Mouse (Mus musculus): ENCODE measurements around the gene Lbr.
"Not testable (repeated sequence)": the region's sequence is repeated elsewhere in the genome, so short reads cannot be mapped to it uniquely, and the experiment has no call there.

Lbr gene

GRCm38 (mm10) chr1:181852466-181852865, 9.6 kb upstream of the Lbr start:
- peak; percentile 49 for DNase-seq (ENCODE audit: low read depth, low spot score)

- no peak for DNase-seq (ENCODE audit: low read depth, low spot score)
Measured at GRCm38 (mm10) chr1:181851521-181852310, 8.9 kb upstream of the Lbr start.

DNA sequence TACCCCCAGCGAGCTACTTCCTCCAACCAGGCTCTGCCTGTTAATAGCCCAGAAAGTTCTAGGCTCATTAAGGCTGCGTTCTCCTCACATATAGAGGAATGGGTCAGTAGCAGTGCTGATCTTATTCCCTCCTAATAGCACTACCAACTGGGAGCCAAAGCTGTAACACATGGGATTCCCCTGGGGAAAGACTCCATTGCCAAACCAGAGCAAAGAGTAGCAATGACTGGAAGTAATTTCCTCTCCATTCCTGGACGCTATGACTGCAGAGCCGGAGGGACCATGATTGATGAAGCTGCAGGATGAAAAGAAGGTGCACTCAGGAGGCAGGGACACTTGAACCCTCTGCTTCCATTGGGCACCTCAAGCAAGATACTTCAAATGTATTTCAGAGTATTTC, 7.6 kb upstream of the Lbr start:
- no peak for DNase-seq (ENCODE audit: low read depth, low spot score)

GRCm38 (mm10) chr1:181848210-181848609, 5.4 kb upstream of the Lbr start:
- no peak for DNase-seq (ENCODE audit: low read depth, low spot score)

DNA sequence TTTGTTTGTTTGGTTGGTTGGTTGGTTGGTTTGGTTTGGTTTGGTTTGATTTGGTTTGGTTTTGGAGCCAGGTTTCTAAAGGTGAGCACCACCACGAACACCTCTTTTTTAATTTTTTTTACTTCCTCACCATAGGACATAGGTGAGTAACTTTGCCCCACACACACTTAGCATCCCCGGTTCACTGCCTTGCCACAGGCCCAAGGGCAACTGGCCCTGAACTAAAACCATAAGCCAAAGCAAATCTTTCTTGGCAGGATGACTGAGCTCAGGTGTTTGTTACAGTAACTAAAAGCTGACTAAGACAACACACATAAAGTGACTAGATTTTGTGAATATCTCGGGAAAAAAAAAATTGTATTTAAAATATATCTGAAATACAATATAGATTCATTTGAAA, 4.5 kb upstream of the Lbr start:
- no peak for DNase-seq (ENCODE audit: low read depth, low spot score)

- DNase-seq (ENCODE audit: low read depth, low spot score), result no peak
Measured at GRCm38 (mm10) chr1:181845767-181846166, 2.9 kb upstream of the Lbr start.

GRCm38 (mm10) chr1:181844874-181845547, 2.2 kb upstream of the Lbr start:
- no peak for DNase-seq (ENCODE audit: low read depth, low spot score)

GRCm38 (mm10) chr1:181841864-181842672, 778 bp downstream of the Lbr start:
- peak; percentile 94 for DNase-seq (ENCODE audit: low read depth, low spot score)

GRCm38 (mm10) chr1:181841396-181841795, 1.4 kb downstream of the Lbr start:
- DNase-seq (ENCODE audit: low read depth, low spot score), result no peak

DNA sequence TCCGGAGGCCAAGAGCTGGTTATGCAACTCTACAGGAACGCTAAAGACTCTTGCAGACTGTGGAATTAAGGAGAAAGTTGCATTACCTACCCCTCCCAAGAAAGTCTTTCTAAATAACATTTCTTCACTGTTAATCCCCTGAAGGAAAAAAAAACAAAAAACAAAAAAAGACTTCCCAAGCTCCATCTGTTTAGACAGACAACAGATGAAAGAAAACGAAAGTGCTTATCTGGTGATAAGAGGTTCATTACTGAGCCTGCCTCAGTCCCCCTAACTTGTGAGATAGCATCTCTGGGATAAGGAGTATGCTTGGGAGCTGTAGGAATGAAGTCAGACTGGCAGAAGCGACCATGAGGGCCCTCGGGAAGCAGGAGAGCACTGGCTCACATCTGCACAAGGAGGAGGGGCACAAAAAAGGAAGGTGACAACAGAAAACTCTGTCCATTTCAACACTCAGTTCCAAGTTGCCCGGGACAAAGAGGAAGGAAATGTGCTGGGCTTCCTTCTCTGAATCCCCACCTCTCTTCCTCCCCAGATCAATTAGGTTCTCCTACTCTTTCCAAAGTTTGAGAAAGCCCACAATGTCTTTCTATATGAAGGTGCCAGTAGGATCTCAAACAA, 3.0 kb downstream of the Lbr start:
- DNase-seq (ENCODE audit: low read depth, low spot score), result peak; percentile 56

GRCm38 (mm10) chr1:181838111-181838510, 4.7 kb downstream of the Lbr start:
- no peak for DNase-seq (ENCODE audit: low read depth, low spot score)

GRCm38 (mm10) chr1:181833143-181833542, 9.7 kb downstream of the Lbr start:
- DNase-seq (ENCODE audit: low read depth, low spot score), result no peak

GRCm38 (mm10) chr1:181832720-181833119, 10.1 kb downstream of the Lbr start:
- no peak for DNase-seq (ENCODE audit: low read depth, low spot score)

GRCm38 (mm10) chr1:181828365-181828764, 14.5 kb downstream of the Lbr start:
- peak; percentile 62 for DNase-seq (ENCODE audit: low read depth, low spot score)

DNA sequence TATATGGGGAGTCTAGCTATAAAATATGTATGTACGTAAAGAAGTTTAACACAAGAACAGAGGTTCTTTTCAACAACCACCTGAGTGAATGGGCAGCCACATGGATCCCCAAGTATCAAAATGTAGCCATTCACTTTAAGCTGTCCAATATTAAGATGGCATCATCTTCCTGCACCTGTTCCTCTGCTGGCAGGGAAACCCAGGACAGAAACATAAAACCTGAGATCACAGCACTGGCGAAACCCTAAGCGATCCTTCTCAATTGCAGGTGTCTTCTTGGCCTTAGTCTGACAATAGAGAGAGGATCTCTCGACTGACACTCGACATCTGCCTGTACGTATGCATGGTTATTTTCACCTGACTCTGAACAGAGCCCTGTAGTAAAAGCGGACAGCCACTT, 16.1 kb downstream of the Lbr start:
- no peak for DNase-seq (ENCODE audit: low read depth, low spot score)

- DNase-seq (ENCODE audit: low read depth, low spot score), result no peak
Measured at GRCm38 (mm10) chr1:181811481-181812223, 31.2 kb downstream of the Lbr start.

GRCm38 (mm10) chr1:181800667-181801066, 42.2 kb downstream of the Lbr start:
- no peak for DNase-seq (ENCODE audit: low read depth, low spot score)

- no peak for DNase-seq (ENCODE audit: low read depth, low spot score)
Measured at GRCm38 (mm10) chr1:181799911-181800310, 42.9 kb downstream of the Lbr start.

GRCm38 (mm10) chr1:181793541-181793940, 49.3 kb downstream of the Lbr start:
- no peak for DNase-seq (ENCODE audit: low read depth, low spot score)

DNA sequence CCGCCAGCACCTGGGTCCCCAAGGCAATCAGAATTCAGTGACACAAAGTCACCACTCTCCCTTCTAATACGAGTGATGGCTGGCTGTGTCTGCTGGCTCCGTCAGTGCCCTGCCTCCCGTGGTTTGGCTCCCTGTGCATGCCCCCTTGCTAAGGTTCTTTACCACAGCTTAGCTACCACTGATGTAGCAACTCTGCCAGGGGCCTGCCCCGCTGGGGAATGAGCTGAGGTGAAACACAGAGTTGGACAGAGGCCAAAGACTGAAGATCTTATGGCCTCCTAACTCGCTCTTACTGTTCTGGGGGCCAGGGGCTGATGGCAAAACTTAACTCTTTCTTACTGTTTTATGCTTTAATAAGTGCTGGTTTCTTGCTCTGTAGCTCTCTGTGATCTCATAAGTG, 52.9 kb downstream of the Lbr start:
- no peak for DNase-seq (ENCODE audit: low read depth, low spot score)

DNA sequence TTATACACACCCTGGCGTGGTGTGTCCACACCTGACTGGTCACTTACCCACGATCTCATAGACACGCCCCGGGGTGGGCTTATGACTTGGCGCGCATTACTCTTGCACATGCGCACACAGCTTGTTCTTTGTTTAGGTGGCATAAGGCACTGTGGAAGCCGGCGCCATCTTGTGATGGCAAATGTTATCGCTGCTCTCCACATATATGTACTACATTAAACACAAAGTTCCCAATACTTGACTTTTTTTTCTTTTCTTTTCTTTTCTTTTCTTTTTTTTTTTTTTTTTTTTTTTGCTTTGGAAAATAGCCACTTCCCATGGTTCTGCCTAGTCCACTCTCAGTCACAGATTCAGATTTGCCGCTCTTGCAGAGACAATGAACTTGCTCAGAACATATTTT, 60.2 kb downstream of the Lbr start:
- not testable (repeated sequence) for DNase-seq (ENCODE audit: low read depth, low spot score)

Data from CD4-positive helper T cell, adult 2 months (primary cell).